Mouse (Mus musculus) forebrain, embryonic 12.5 days (tissue): ENCODE data around the gene Tagln. TPM values are rescaled to one million over a fixed set of nuclear protein-coding genes. Genes with fewer than 3 reads are reported as not detected.

Experiments used
- microRNA-seq: library from miRNA; unstranded; fragments of <30 nt; microRNA quantifications from one replicate; pipeline ENCODE4, GENCODE M21; 2017
- polyA plus RNA-seq: library from polyadenylated mRNA; unstranded; fragments of >200 nt; fragmentation: Nextera tagmentation; extraction: Ambion mirVana; gene quantifications from 2 replicates; pipeline ENCODE4 v1.2.1, GENCODE M21; 2016

Gene Tagln
- polyA plus RNA-seq, 1 experiment from 2014 or later = 16.7 TPM

Small RNAs within 50 kb of the gene (microRNA-seq; reads per million reads assigned to microRNA genes)
- gene Mir7087 = not detected

Other genes with a start within 250 kb of the Tagln start
- gene Cep164, start 107.4 kb downstream of the Tagln start, polyA plus RNA-seq = 16.3 and 17.7 TPM in 2 replicates
- gene Bace1, start 97.5 kb downstream of the Tagln start, polyA plus RNA-seq = 35.4 and 36.5 TPM in 2 replicates
- gene Pcsk7, start 29.6 kb downstream of the Tagln start, polyA plus RNA-seq = 21.7 TPM in 2 replicates
- gene Rnf214, start 29.1 kb downstream of the Tagln start, polyA plus RNA-seq = 92.3 and 96.8 TPM in 2 replicates
- 26.8 and 30.7 TPM in 2 replicates for gene Sidt2, start 19.2 kb upstream of the Tagln start, polyA plus RNA-seq
- gene Pafah1b2, start 76.6 kb upstream of the Tagln start, polyA plus RNA-seq = 298 and 341 TPM in 2 replicates
- 5.9 and 9.8 TPM in 2 replicates for gene Sik3, start 76.8 kb upstream of the Tagln start, polyA plus RNA-seq